ENCODE assay signal across 10 mouse cellular contexts in genomic region chr19:44389507-44389906, GRCm38 (mm10). TPM values are rescaled to one million over a fixed set of nuclear protein-coding genes. Genes with fewer than 3 reads are reported as not detected.
DNase-seq lines count a peak whose midpoint lies in the region; ATAC-seq and TF ChIP-seq lines count a peak whose summit lies in the region.
"Had no signal": no experiment of that assay in that cellular context is flagged by ENCODE, and none has a peak within 500 bp of the region (broad histone marks: within the 10 kb centered on the region; RNA-seq: fewer than 3 reads in every experiment).

No protein-coding gene starts in this region.

- H3K4me3 ChIP-seq in forebrain, embryonic 10.5 days: no peak overlapping the region
- no peak overlapping the region for H3K4me3 ChIP-seq in forebrain, embryonic 15.5 days
- H3K4me3 ChIP-seq in liver, embryonic 14.5 days (ENCODE audit: insufficient read depth in 1 of 2, low read depth in 2 of 2, low read length in 2 of 2): no peak overlapping the region

- no peaks in the 10 kb centered on the region for H3K27me3 ChIP-seq in forebrain, embryonic 10.5 days (ENCODE audit: poor library complexity, severe bottlenecking)
- H3K27me3 ChIP-seq in forebrain, embryonic 15.5 days: no peaks in the 10 kb centered on the region
- no peaks in the 10 kb centered on the region for H3K27me3 ChIP-seq in liver, embryonic 14.5 days (ENCODE audit: control insufficient read depth, insufficient read depth, low read length)

- no peaks in the 10 kb centered on the region for H3K9me3 ChIP-seq in forebrain, embryonic 10.5 days
- no peaks in the 10 kb centered on the region for H3K9me3 ChIP-seq in forebrain, embryonic 15.5 days
- H3K9me3 ChIP-seq in liver, embryonic 14.5 days (ENCODE audit: control insufficient read depth, low read length): no peaks in the 10 kb centered on the region

- DNase-seq in forebrain, embryonic 10.5 days (ENCODE audit: extremely low spot score, low spot score): no peak
- peak; percentile 7 for DNase-seq in urinary bladder, postnatal 14 days (ENCODE audit: low spot score)
- DNase-seq in urinary bladder, postnatal 10 days (ENCODE audit: low spot score): no peak
- no peak for DNase-seq in liver, embryonic 14.5 days (ENCODE audit: low read depth in 3 of 3, low spot score in 3 of 3)
- no peak for DNase-seq in thymus, postnatal 4 days
- no peak for DNase-seq in Muller cell, postnatal 12 days (ENCODE audit: inconsistent ontology term)
- DNase-seq in layer of hippocampus, adult 18-20 months (ENCODE audit: low spot score in 2 of 2): no peak
- DNase-seq: cerebellum, adult 2 months; layer of hippocampus, postnatal 36 days had no signal

- WGBS in forebrain, embryonic 10.5 days: 5% methylated on average over 1 of the region's 1 CpGs
- 18% methylated on average over 1 of the region's 1 CpGs for WGBS in forebrain, embryonic 15.5 days
- 50% methylated on average over 1 of the region's 1 CpGs for WGBS in liver, embryonic 14.5 days (ENCODE audit: insufficient replicate concordance)

- TF ChIP-seq EP300 in liver, embryonic 14.5 days (IDR thresholded peaks at IDR 0.05; ENCODE audit: low read depth): no peak

- H3K36me3 ChIP-seq in forebrain, embryonic 10.5 days (replicated peaks): peaks cover 8% of the 10 kb centered on the region
- no peaks in the 10 kb centered on the region for H3K36me3 ChIP-seq in forebrain, embryonic 15.5 days
- no peaks in the 10 kb centered on the region for H3K36me3 ChIP-seq in liver, embryonic 14.5 days (replicated peaks; ENCODE audit: control insufficient read depth, insufficient read depth, low read depth)

- H3K4me1 ChIP-seq in forebrain, embryonic 10.5 days: peaks cover 30% of the 10 kb centered on the region
- peaks cover 12% of the 10 kb centered on the region for H3K4me1 ChIP-seq in forebrain, embryonic 15.5 days
- peaks cover 65 to 66% of the 10 kb centered on the region in 2 experiments for H3K4me1 ChIP-seq in liver, embryonic 14.5 days (replicated peaks; ENCODE audit: control insufficient read depth in 2 of 2, insufficient read depth in 2 of 2, low read length in 1 of 2)

- no peak for ATAC-seq in forebrain, embryonic 15.5 days (replicated peaks)
- no peak for ATAC-seq in liver, embryonic 14.5 days (ENCODE audit: insufficient read depth)

- H3K9ac ChIP-seq in forebrain, embryonic 15.5 days (replicated peaks): no peak overlapping the region
- H3K9ac ChIP-seq in liver, embryonic 14.5 days (replicated peaks): peak overlapping the region; percentile 31; the same call in 1 of the 2 replicates

- no peak overlapping the region for H3K4me2 ChIP-seq in forebrain, embryonic 15.5 days (replicated peaks)
- H3K4me2 ChIP-seq in liver, embryonic 14.5 days (ENCODE audit: low read depth): peak overlapping the region; percentile 89

- peak overlapping the region; percentile 94; the same call in 1 of the 2 replicates for H3K27ac ChIP-seq in forebrain, embryonic 10.5 days
- no peak overlapping the region for H3K27ac ChIP-seq in forebrain, embryonic 15.5 days (replicated peaks)
- peak overlapping the region; percentile 88 for H3K27ac ChIP-seq in liver, embryonic 14.5 days

- no peak for TF ChIP-seq CTCF in liver, embryonic 14.5 days (IDR thresholded peaks at IDR 0.05; ENCODE audit: low read depth)

RNA-seq across cellular contexts. Expression of gene Scd1, which starts 18.2 kb away (rescaled TPM):
- polyA plus RNA-seq in forebrain, embryonic 10.5 days (2016; fragmentation: Nextera tagmentation; extraction: Ambion mirVana): 21.8 and 23.4 TPM in 2 replicates
- polyA plus RNA-seq in forebrain, embryonic 15.5 days (2015; fragmentation: Nextera tagmentation; extraction: Ambion mirVana): 3.5 and 4.0 TPM in 2 replicates
- 22.5 and 25.1 TPM in 2 replicates for polyA plus RNA-seq in liver, embryonic 14.5 days (2012; rRNA removed)
- 11.1 and 11.9 TPM in 2 replicates for polyA plus RNA-seq in liver, embryonic 14.5 days (2014; fragmentation: Nextera tagmentation; extraction: Ambion mirVana)
- 100 to 1,000 TPM; 150 to 156 TPM for total RNA-seq in layer of hippocampus, adult 18-20 months (2021)

RNA-seq across cellular contexts. Expression of gene Scd4, which starts 56.6 kb away (rescaled TPM):
- polyA plus RNA-seq in forebrain, embryonic 10.5 days (2016; fragmentation: Nextera tagmentation; extraction: Ambion mirVana): 0.06 TPM in 1 of 2 replicates, not detected in the other
- 0.15 and 0.23 TPM in 2 replicates for polyA plus RNA-seq in forebrain, embryonic 15.5 days (2015; fragmentation: Nextera tagmentation; extraction: Ambion mirVana)
- polyA plus RNA-seq in liver, embryonic 14.5 days (2012; rRNA removed): 0.04 and 0.08 TPM in 2 replicates
- 0.09 TPM in 1 of 2 replicates, not detected in the other for polyA plus RNA-seq in liver, embryonic 14.5 days (2014; fragmentation: Nextera tagmentation; extraction: Ambion mirVana)
- total RNA-seq in layer of hippocampus, adult 18-20 months (2021): 1 to 10 TPM; 2.2 to 2.4 TPM
